Mouse (Mus musculus) heart, adult 2 months (tissue): ENCODE data around the gene Atad3a.

ENCODE experiments used
- CTCF ChIP-seq: fragments of 200-600 bp; IDR thresholded peaks from 2 replicates; pipeline ENCODE4 v1.8.1; 2022; ENCODE audit warnings: antibody characterized with exemption, mild to moderate bottlenecking, moderate library complexity
- EP300 ChIP-seq: fragments of 200-500 bp; IDR thresholded peaks from 2 replicates; pipeline ENCODE4 v1.6.1; 2011; ENCODE audit warnings: low read depth, low read length, control low read depth; ENCODE audit not compliant: insufficient read depth
- POLR2A ChIP-seq: fragments of 200-500 bp; IDR thresholded peaks from 2 replicates; pipeline ENCODE4 v1.6.1; 2011; ENCODE audit warnings: mild to moderate bottlenecking, low read depth, low read length, control low read depth; ENCODE audit not compliant: insufficient read depth

DNA sequence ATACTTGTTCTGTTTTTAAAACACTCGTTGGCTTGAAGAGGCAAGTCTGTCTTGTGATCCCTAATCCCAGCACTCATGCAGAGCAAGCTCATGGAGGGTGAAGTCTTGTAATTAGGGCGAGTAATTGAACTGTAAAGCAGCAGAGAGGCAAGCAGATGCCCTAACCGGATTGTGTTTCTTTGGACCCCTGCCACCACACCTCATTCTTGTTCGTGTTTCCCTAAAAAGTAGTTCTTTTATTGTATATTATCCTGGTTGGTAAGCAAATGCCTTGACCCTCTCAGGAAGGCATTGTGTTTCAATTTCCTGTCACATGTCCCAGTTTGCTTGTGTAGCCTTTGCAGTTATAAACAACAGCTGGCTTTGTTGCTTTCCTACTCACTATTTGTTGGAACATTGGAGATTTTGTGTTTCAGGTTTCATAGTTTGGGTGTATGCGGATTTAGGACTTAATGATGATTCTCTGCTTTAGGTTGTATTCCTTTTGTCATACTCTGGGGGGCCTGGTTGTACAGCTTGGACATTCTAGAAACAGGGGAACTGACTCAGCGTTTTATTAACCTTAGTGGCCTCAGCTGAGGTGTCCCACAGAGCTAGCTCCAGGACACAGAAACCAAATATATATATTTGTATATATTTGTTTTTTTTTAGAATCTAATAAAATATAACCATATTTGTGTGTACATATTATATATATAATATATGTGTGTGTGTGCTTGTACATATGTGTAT lies 50.2 kb downstream of the Atad3a start:
- TF ChIP-seq CTCF = no peak
- TF ChIP-seq POLR2A = no peak
- no peak for TF ChIP-seq EP300
